Mouse (Mus musculus) lung, adult 2 months (tissue): ENCODE data around the gene Sap30.

Experiments used
- CTCF ChIP-seq: fragments of 200-500 bp; IDR thresholded peaks from 2 replicates; pipeline ENCODE4 v1.5.1; 2011; ENCODE audit warnings: mild to moderate bottlenecking, low read length, control low read depth; ENCODE audit not compliant: insufficient read depth
- POLR2A ChIP-seq: fragments of 200-500 bp; IDR thresholded peaks from 2 replicates; pipeline ENCODE4 v1.6.1; 2011; ENCODE audit warnings: low read depth, mild to moderate bottlenecking, control low read depth, low read length, borderline replicate concordance; ENCODE audit errors: extremely low read depth

GRCm38 (mm10) chr8:57487441-57488155, at the start of gene Sap30:
- TF ChIP-seq POLR2A = peak; percentile 65; the same call in 1 of the 2 replicates
- no peak for TF ChIP-seq CTCF
